Mouse (Mus musculus) embryo, embryonic 10 days (tissue): ENCODE results near the gene Olfr678.
A peak's percentile ranks its signal among the peaks of the same experiment; 100 is the strongest.
"Not testable (repeated sequence)": the region's sequence is repeated elsewhere in the genome, so short reads cannot be mapped to it uniquely, and the experiment has no call there.

Experiments used
- DNase-seq: peaks from one replicate; pipeline ENCODE4 v3.0.0-alpha.2; 2015; ENCODE audit warnings: low spot score

The Olfr678 gene

GRCm38 (mm10) chr7:105064175-105064574, at the start of gene Olfr678:
Olfr678 (plus strand) TSS chr7:105064475.
- no peak for DNase-seq

GRCm38 (mm10) chr7:105022530-105022929, 41.7 kb upstream of the Olfr678 start:
- DNase-seq, result peak; percentile 5

GRCm38 (mm10) chr7:105028360-105028759, 35.9 kb upstream of the Olfr678 start, which contains the start of gene Olfr675:
Olfr675 (minus strand) TSS chr7:105028460.
- DNase-seq, result no peak

- no peak for DNase-seq
These were observed 31.9 kb upstream of the Olfr678 start, which contains the start of gene Olfr676 for GRCm38 (mm10) chr7:105032398-105032797. Olfr676 (plus strand) TSS chr7:105032698.

- DNase-seq, result not testable (repeated sequence)
These were observed 30.4 kb upstream of the Olfr678 start for GRCm38 (mm10) chr7:105033836-105034235.

- no peak for DNase-seq
These were observed 5.3 kb upstream of the Olfr678 start for GRCm38 (mm10) chr7:105058951-105059350.

GRCm38 (mm10) chr7:105080905-105081304, 16.6 kb downstream of the Olfr678 start, which contains the start of gene Olfr679:
Olfr679 (plus strand) TSS chr7:105081205.
- DNase-seq, result no peak

GRCm38 (mm10) chr7:105092717-105093116, 28.4 kb downstream of the Olfr678 start, which contains the start of gene Olfr680-ps1:
Olfr680-ps1 (minus strand) TSS chr7:105092817.
- not testable (repeated sequence) for DNase-seq

- DNase-seq, result no peak
These were observed 52.3 kb downstream of the Olfr678 start, which contains the start of gene Olfr681 for GRCm38 (mm10) chr7:105116536-105116935. Olfr681 (plus strand) TSS chr7:105116836.
